Mouse (Mus musculus): ENCODE measurements around the gene Tfeb. TPM values are rescaled to one million over a fixed set of nuclear protein-coding genes. Genes with fewer than 3 reads are reported as not detected.

Tfeb gene
- polyA plus RNA-seq, 1 experiment from 2014 or later, result 5.8 TPM

- WGBS (ENCODE audit: insufficient replicate concordance), result 2% methylated on average over 55 of the region's 61 CpGs
- peaks cover 23% of the 10 kb centered on the region for H3K4me1 ChIP-seq (ENCODE audit: insufficient read depth)
- peak overlapping the region; percentile 87 for H3K27ac ChIP-seq (ENCODE audit: low read depth)
- peak overlapping the region; percentile 92 for H3K4me2 ChIP-seq (ENCODE audit: low read depth, low read length)
- H3K9ac ChIP-seq (replicated peaks), result peak overlapping the region; percentile 71
- ATAC-seq (peak; percentile 18), DNase-seq (peak; percentile 75)
- H3K36me3 ChIP-seq (replicated peaks; ENCODE audit: insufficient read depth, low read length), result no peaks in the 10 kb centered on the region
- TF ChIP-seq EP300 (IDR thresholded peaks at IDR 0.05; ENCODE audit: low read depth) (no peak), CTCF (IDR thresholded peaks at IDR 0.05; ENCODE audit: low read depth) (no peak)
- H3K4me3 ChIP-seq (ENCODE audit: low read depth, low read length), result peak overlapping the region; percentile 77
- no peaks in the 10 kb centered on the region for H3K9me3 ChIP-seq (ENCODE audit: low read length)
- H3K27me3 ChIP-seq (ENCODE audit: insufficient read depth, low read length), result peaks cover 6% of the 10 kb centered on the region; the same call in 1 of the 2 replicates
Observed at GRCm38 (mm10) chr17:47738066-47738878, 1.4 kb downstream of the Tfeb start.

DNA sequence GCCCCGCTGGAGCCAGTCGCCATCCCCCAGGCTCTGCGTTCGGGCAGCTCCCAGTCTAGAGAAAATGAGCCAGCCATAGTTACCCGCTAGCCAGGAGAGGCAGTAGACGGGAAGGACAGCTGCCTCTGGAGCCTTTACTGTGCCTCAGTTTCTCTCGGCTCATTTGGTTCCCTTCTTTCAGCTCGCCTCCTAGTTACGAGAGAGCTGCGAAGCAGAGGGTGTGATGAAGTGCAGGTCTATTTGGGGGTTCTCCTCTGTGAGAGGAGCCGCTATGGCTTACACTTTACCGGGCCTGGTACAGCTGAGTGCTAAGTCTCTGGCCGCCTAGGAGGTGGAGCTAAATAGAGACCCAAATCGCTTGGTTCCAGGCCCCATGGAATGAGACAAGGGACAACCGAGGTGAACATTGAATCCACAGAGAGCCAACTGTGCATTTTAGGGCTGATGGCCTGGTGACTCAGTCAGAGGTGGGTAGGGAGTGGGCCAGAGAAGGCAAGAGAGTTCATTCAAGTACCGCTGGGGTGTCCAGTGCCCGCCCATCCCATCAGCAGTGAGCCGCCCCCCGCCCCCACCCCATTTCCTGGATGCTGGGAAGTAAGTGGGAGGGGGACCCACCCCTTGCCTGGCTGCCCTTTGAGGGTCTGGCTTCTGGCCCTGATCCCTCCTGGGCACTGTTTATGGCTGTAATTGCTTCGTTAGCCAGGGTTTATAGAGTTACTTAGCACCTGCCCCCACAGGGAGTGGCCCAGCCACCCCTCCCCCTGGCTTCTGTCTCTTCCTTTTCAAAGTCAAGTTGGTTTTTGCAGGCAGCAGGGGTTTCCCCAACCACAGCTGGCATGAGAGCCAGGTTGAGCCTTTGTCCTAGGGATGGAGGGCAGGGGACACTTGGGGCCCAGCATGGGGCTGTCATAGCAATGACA, 2.3 kb downstream of the Tfeb start:
- peaks cover 24% of the 10 kb centered on the region for H3K4me1 ChIP-seq (ENCODE audit: insufficient read depth)
- peak overlapping the region; percentile 92 for H3K4me2 ChIP-seq (ENCODE audit: low read depth, low read length)
- TF ChIP-seq CTCF (IDR thresholded peaks at IDR 0.05; ENCODE audit: low read depth) (no peak), EP300 (IDR thresholded peaks at IDR 0.05; ENCODE audit: low read depth) (no peak)
- ATAC-seq (no peak), DNase-seq (no peak)
- peak overlapping the region; percentile 77 for H3K4me3 ChIP-seq (ENCODE audit: low read depth, low read length)
- H3K27ac ChIP-seq (ENCODE audit: low read depth), result peak overlapping the region; percentile 87
- H3K9me3 ChIP-seq (ENCODE audit: low read length), result no peaks in the 10 kb centered on the region
- 22% methylated on average over 20 of the region's 20 CpGs for WGBS (ENCODE audit: insufficient replicate concordance)
- H3K36me3 ChIP-seq (replicated peaks; ENCODE audit: insufficient read depth, low read length), result no peaks in the 10 kb centered on the region
- H3K9ac ChIP-seq (replicated peaks), result peak overlapping the region; percentile 71
- peaks cover 6% of the 10 kb centered on the region; the same call in 1 of the 2 replicates for H3K27me3 ChIP-seq (ENCODE audit: insufficient read depth, low read length)

DNA sequence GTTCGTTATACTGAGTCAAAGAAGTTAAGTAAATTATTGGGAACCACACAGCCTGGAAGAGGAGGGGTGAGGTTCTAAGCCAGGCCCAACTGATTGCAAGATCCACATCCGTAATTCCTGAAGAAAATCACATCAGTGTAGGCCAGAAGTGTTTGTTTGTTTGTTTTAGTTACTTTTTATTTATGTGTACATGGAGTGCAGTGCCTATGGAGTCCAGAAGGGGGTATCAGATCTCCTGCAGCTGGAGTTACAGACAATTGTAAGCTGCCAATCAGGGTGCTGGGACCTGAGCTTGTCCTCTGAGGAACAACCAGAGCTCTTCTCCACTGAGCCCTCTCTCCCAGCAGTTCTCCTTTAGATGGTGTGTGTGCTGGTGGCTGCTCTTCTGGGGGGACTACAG, 3.4 kb downstream of the Tfeb start:
- TF ChIP-seq CTCF (IDR thresholded peaks at IDR 0.05; ENCODE audit: low read depth), result peak; percentile 41
- TF ChIP-seq EP300 (IDR thresholded peaks at IDR 0.05; ENCODE audit: low read depth), result no peak
- no peak overlapping the region for H3K4me3 ChIP-seq (ENCODE audit: low read depth, low read length)
- peaks cover 6% of the 10 kb centered on the region; the same call in 1 of the 2 replicates for H3K27me3 ChIP-seq (ENCODE audit: insufficient read depth, low read length)
- H3K27ac ChIP-seq (ENCODE audit: low read depth), result no peak overlapping the region
- no peak overlapping the region for H3K4me2 ChIP-seq (ENCODE audit: low read depth, low read length)
- 80% methylated on average over 2 of the region's 2 CpGs for WGBS (ENCODE audit: insufficient replicate concordance)
- ATAC-seq (no peak), DNase-seq (no peak)
- H3K9me3 ChIP-seq (ENCODE audit: low read length), result no peaks in the 10 kb centered on the region
- peaks cover 24% of the 10 kb centered on the region for H3K4me1 ChIP-seq (ENCODE audit: insufficient read depth)
- H3K9ac ChIP-seq (replicated peaks), result no peak overlapping the region
- no peaks in the 10 kb centered on the region for H3K36me3 ChIP-seq (replicated peaks; ENCODE audit: insufficient read depth, low read length)

GRCm38 (mm10) chr17:47742991-47743734, 6.3 kb downstream of the Tfeb start:
- ATAC-seq (0 out of 2 replicates have a peak, but pooled peaks have one; percentile 23), DNase-seq (no peak)
- 27% methylated on average over 16 of the region's 16 CpGs for WGBS (ENCODE audit: insufficient replicate concordance)
- TF ChIP-seq EP300 (IDR thresholded peaks at IDR 0.05; ENCODE audit: low read depth) (no peak), CTCF (IDR thresholded peaks at IDR 0.05; ENCODE audit: low read depth) (peak; percentile 55)
- peaks cover 22% of the 10 kb centered on the region for H3K4me1 ChIP-seq (ENCODE audit: insufficient read depth)
- no peaks in the 10 kb centered on the region for H3K36me3 ChIP-seq (replicated peaks; ENCODE audit: insufficient read depth, low read length)
- H3K9ac ChIP-seq (replicated peaks), result no peak overlapping the region; the same call in 1 of the 2 replicates
- peak overlapping the region; percentile 27; the same call in 1 of the 2 replicates for H3K4me2 ChIP-seq (ENCODE audit: low read depth, low read length)
- H3K9me3 ChIP-seq (ENCODE audit: low read length), result no peaks in the 10 kb centered on the region
- no peak overlapping the region for H3K4me3 ChIP-seq (ENCODE audit: low read depth, low read length)
- H3K27me3 ChIP-seq (ENCODE audit: insufficient read depth, low read length), result no peaks in the 10 kb centered on the region
- no peak overlapping the region for H3K27ac ChIP-seq (ENCODE audit: low read depth)

DNA sequence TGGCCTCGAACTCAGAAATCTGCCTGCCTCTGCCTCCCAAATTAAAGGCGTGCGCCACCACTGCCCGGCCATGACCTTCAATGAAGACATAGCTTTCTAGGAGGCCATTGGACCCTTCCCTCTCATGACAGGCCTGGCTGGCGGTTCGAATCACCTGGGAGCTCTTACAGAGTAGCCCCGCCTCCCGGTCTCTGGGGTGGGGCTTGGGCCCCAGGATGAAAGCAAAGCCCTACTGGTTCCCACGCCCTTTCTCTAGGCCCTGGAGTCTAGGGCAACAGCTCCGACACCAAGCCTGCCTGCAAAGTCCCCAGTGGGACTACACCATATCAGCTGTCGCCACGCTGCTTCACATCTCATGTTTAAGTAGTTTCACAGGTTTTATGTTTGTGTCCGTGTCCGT, 7.3 kb downstream of the Tfeb start:
- H3K27me3 ChIP-seq (ENCODE audit: insufficient read depth, low read length), result no peaks in the 10 kb centered on the region
- no peaks in the 10 kb centered on the region for H3K36me3 ChIP-seq (replicated peaks; ENCODE audit: insufficient read depth, low read length)
- ATAC-seq (no peak), DNase-seq (no peak)
- no peak overlapping the region for H3K4me3 ChIP-seq (ENCODE audit: low read depth, low read length)
- WGBS (ENCODE audit: insufficient replicate concordance), result 89% methylated on average over 14 of the region's 14 CpGs
- TF ChIP-seq EP300 (IDR thresholded peaks at IDR 0.05; ENCODE audit: low read depth) (no peak), CTCF (IDR thresholded peaks at IDR 0.05; ENCODE audit: low read depth) (no peak)
- H3K9ac ChIP-seq (replicated peaks), result no peak overlapping the region
- H3K4me1 ChIP-seq (ENCODE audit: insufficient read depth), result peaks cover 17% of the 10 kb centered on the region
- no peak overlapping the region for H3K4me2 ChIP-seq (ENCODE audit: low read depth, low read length)
- H3K27ac ChIP-seq (ENCODE audit: low read depth), result no peak overlapping the region
- H3K9me3 ChIP-seq (ENCODE audit: low read length), result no peaks in the 10 kb centered on the region

Data from liver, postnatal 0 days (tissue).